Mouse (Mus musculus): ENCODE results near the gene Cst8.

DNA sequence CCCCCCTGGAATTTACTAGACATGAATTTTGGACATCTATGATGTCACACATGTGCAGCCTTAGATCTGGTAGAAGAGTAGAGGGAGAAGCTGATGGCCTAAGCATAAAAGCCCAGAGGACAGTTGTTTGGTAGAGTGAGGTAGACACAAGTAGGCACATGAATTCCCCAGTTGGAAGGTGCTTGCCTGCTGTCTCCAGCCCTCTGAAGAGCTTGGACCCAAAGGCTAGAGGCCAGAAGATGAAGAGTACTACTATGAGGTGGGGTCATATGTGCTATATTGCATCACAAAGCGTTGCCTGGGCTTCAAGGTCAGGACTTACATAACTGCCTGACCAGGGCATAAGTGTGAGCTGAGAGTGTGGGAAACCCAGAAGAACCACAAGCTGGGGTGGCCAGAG, at the start of gene Cst8:
- TF ChIP-seq CTCF (IDR thresholded peaks at IDR 0.05; ENCODE audit: insufficient read depth, low read depth, low read length) (no peak), POLR2A (IDR thresholded peaks at IDR 0.05; ENCODE audit: insufficient read depth, low read depth, low read length) (no peak)

All from olfactory bulb, adult 2 months (tissue).